Mouse (Mus musculus): Measurements from ENCODE around the gene Ctsd. TPM values are rescaled to one million over a fixed set of nuclear protein-coding genes. Genes with fewer than 3 reads are reported as not detected.
"Not testable (repeated sequence)": the region's sequence is repeated elsewhere in the genome, so short reads cannot be mapped to it uniquely, and the experiment has no call there.

The Ctsd gene
- polyA plus RNA-seq, 1 experiment: 1,150 TPM

GRCm38 (mm10) chr7:142347542-142347941 lies 40.3 kb downstream of the Ctsd start:
- H3K4me3 ChIP-seq (ENCODE audit: insufficient read depth, low read depth, low read length): no peak overlapping the region
- no peak overlapping the region for H3K27ac ChIP-seq (replicated peaks; ENCODE audit: low read depth, low read length)
- H3K4me1 ChIP-seq (ENCODE audit: control insufficient read depth, insufficient read depth, insufficient read length, low read length): no peaks in the 10 kb centered on the region

GRCm38 (mm10) chr7:142342247-142342640 lies 45.6 kb downstream of the Ctsd start:
- H3K4me3 ChIP-seq (ENCODE audit: insufficient read depth, low read depth, low read length): no peak overlapping the region
- H3K27ac ChIP-seq (replicated peaks; ENCODE audit: low read depth, low read length): no peak overlapping the region
- no peaks in the 10 kb centered on the region for H3K4me1 ChIP-seq (ENCODE audit: control insufficient read depth, insufficient read depth, insufficient read length, low read length)

GRCm38 (mm10) chr7:142341564-142342246 lies 46.1 kb downstream of the Ctsd start:
- no peaks in the 10 kb centered on the region for H3K4me1 ChIP-seq (ENCODE audit: control insufficient read depth, insufficient read depth, insufficient read length, low read length)
- no peak overlapping the region for H3K4me3 ChIP-seq (ENCODE audit: insufficient read depth, low read depth, low read length)
- H3K27ac ChIP-seq (replicated peaks; ENCODE audit: low read depth, low read length): no peak overlapping the region

DNA sequence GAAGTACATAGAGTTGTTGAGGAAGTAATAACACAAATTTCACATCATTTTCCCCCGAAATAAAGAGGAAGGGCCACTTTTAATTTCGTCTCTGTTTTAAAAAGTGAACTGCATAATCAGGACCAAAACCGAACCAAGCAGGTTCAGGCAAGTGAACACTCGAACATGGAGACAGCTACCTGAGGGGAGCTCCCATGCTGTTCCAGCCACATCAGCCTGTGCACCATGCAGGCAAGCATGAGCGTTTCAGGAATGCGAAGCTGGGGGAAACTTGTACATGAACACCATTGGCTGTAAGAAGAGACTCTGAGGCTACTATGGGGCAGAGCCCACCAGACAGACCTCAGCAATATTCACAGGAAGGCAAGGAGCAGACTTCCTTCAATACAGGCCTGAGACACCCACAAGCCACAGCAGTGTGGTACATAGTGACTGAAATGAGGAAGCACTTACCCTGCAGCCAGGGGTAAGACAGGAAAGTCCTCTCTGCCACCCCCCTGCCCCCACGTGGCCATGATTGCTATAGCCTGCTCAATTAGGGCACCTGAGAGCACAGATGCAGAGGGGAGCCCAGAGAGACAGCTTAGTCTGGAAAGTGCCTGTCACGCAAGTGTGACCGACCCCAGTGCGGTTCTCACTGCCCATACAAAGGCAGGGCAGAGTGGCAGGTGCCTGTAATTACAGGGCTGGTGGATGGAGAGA lies 47.4 kb downstream of the Ctsd start:
- Histone ChIP-seq H3K4me1 (ENCODE audit: control insufficient read depth, insufficient read depth, insufficient read length, low read length) (no peaks in the 10 kb centered on the region), H3K4me3 (ENCODE audit: insufficient read depth, low read depth, low read length) (no peak overlapping the region), H3K27ac (replicated peaks; ENCODE audit: low read depth, low read length) (no peak overlapping the region)

GRCm38 (mm10) chr7:142335151-142335550 lies 52.7 kb downstream of the Ctsd start:
- H3K4me3 ChIP-seq (ENCODE audit: insufficient read depth, low read depth, low read length): no peak overlapping the region
- no peak overlapping the region for H3K27ac ChIP-seq (replicated peaks; ENCODE audit: low read depth, low read length)
- no peaks in the 10 kb centered on the region for H3K4me1 ChIP-seq (ENCODE audit: control insufficient read depth, insufficient read depth, insufficient read length, low read length)

- no peak overlapping the region for H3K27ac ChIP-seq (replicated peaks; ENCODE audit: low read depth, low read length)
- H3K4me3 ChIP-seq (ENCODE audit: insufficient read depth, low read depth, low read length): no peak overlapping the region
- H3K4me1 ChIP-seq (ENCODE audit: control insufficient read depth, insufficient read depth, insufficient read length, low read length): peaks cover 3% of the 10 kb centered on the region; the same call in 1 of the 2 replicates
These were observed 53.6 kb downstream of the Ctsd start for GRCm38 (mm10) chr7:142334246-142334645.

- not testable (repeated sequence) for H3K4me3 ChIP-seq (ENCODE audit: insufficient read depth, low read depth, low read length); H3K27ac ChIP-seq (replicated peaks; ENCODE audit: low read depth, low read length); H3K4me1 ChIP-seq (ENCODE audit: control insufficient read depth, insufficient read depth, insufficient read length, low read length)
These were observed 55.1 kb downstream of the Ctsd start for GRCm38 (mm10) chr7:142332741-142333140.

DNA sequence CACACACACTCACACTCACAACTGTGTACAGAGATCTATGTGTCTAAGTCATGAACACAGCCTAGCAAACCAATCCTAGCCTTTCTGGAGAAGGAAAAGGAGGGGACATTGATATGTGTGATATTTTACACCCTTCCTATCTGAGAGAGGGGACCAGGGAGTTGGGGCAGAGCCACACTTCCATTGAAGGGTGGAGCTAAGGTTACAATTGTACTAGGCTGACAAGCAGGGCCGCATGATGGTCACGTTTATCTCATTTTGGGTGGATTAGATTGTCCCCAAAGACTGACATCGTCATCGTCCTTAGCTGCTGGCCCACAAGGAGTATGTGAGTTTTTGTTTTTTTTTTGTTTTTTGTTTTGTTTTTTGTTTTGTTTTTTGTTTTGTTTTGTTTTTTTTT lies 56.6 kb downstream of the Ctsd start:
- Histone ChIP-seq H3K27ac (replicated peaks; ENCODE audit: low read depth, low read length) (no peak overlapping the region), H3K4me1 (ENCODE audit: control insufficient read depth, insufficient read depth, insufficient read length, low read length) (peaks cover 3% of the 10 kb centered on the region; the same call in 1 of the 2 replicates), H3K4me3 (ENCODE audit: insufficient read depth, low read depth, low read length) (no peak overlapping the region)

DNA sequence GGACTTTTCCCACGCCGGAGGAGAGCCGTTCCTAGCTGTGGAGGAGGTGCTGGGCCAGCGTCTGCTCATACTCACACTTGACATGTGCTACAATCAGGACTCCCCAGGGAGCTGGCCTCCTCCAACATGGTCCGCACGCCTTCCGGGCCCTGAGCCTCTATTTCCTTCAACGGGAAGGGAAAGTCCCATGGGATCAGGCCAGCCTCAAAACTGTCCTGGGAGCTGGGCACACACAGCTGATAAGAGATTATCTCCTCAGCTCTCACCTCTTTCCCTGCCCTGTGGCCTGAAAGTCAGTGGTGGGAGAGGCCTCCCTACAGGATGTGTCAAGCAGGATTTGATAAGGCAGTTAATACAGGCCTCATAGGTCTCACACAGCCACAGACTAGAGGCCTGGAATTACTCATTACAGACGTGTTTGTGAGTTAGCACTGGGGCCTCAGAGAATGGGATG lies 57.5 kb downstream of the Ctsd start:
- peak overlapping the region; percentile 40 for H3K27ac ChIP-seq (replicated peaks; ENCODE audit: low read depth, low read length)
- H3K4me3 ChIP-seq (ENCODE audit: insufficient read depth, low read depth, low read length): no peak overlapping the region
- H3K4me1 ChIP-seq (ENCODE audit: control insufficient read depth, insufficient read depth, insufficient read length, low read length): peaks cover 3% of the 10 kb centered on the region; the same call in 1 of the 2 replicates

DNA sequence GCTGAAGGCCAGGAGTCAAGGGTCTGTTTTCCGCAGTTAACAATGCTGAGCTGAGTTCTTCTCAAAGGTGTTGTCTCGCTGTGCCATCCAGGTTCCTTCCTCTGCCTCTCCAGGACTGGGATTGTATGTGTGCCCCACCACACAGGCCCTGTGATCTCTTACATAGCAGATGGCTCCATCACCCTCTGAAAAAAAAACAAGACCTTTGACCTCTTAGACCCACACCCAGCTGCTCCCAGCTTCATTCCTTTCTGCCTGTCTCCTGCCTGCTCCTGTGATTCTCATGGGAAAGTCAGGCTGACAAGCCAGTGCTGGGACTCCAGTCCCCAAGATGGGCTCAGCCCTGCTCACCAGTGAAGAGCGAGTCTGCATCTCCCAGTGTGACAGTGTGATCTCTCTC lies 59.3 kb downstream of the Ctsd start:
- peaks cover 3% of the 10 kb centered on the region; the same call in 1 of the 2 replicates for H3K4me1 ChIP-seq (ENCODE audit: control insufficient read depth, insufficient read depth, insufficient read length, low read length)
- no peak overlapping the region for H3K4me3 ChIP-seq (ENCODE audit: insufficient read depth, low read depth, low read length)
- H3K27ac ChIP-seq (replicated peaks; ENCODE audit: low read depth, low read length): no peak overlapping the region

GRCm38 (mm10) chr7:142326714-142327445 lies 61.0 kb downstream of the Ctsd start:
- H3K4me1 ChIP-seq (ENCODE audit: control insufficient read depth, insufficient read depth, insufficient read length, low read length): peaks cover 3% of the 10 kb centered on the region; the same call in 1 of the 2 replicates
- H3K4me3 ChIP-seq (ENCODE audit: insufficient read depth, low read depth, low read length): no peak overlapping the region
- no peak overlapping the region for H3K27ac ChIP-seq (replicated peaks; ENCODE audit: low read depth, low read length)

Other genes starting within 250 kb of the Ctsd start
- not detected in 2 replicates for gene Gm45337, start 243.4 kb downstream of the Ctsd start, polyA plus RNA-seq (2012; ENCODE audit: insufficient read depth, insufficient read length, missing spikeins)
- not detected in 2 replicates for gene Gm29735, start 230.9 kb downstream of the Ctsd start, polyA plus RNA-seq (2012; ENCODE audit: insufficient read depth, insufficient read length, missing spikeins)
- not detected in 2 replicates for gene Gm4553, start 222.3 kb downstream of the Ctsd start, polyA plus RNA-seq (2012; ENCODE audit: insufficient read depth, insufficient read length, missing spikeins)
- gene Krtap5-2, start 212.0 kb downstream of the Ctsd start, polyA plus RNA-seq (2012; ENCODE audit: insufficient read depth, insufficient read length, missing spikeins): not detected in 2 replicates
- gene Gm10153, start 197.6 kb downstream of the Ctsd start, polyA plus RNA-seq (2012; ENCODE audit: insufficient read depth, insufficient read length, missing spikeins): not detected in 2 replicates
- not detected in 2 replicates for gene Krtap5-3, start 186.7 kb downstream of the Ctsd start, polyA plus RNA-seq (2012; ENCODE audit: insufficient read depth, insufficient read length, missing spikeins)
- not detected in 2 replicates for gene Gm7579, start 176.2 kb downstream of the Ctsd start, polyA plus RNA-seq (2012; ENCODE audit: insufficient read depth, insufficient read length, missing spikeins)
- gene Krtap5-5, start 158.1 kb downstream of the Ctsd start, polyA plus RNA-seq (2012; ENCODE audit: insufficient read depth, insufficient read length, missing spikeins): not detected in 2 replicates
- not detected in 2 replicates for gene Gm40460, start 147.0 kb downstream of the Ctsd start, polyA plus RNA-seq (2012; ENCODE audit: insufficient read depth, insufficient read length, missing spikeins)
- gene Gm2431, start 129.7 kb downstream of the Ctsd start, polyA plus RNA-seq (2012; ENCODE audit: insufficient read depth, insufficient read length, missing spikeins): not detected in 2 replicates
- not detected in 2 replicates for gene Gm4559, start 113.7 kb downstream of the Ctsd start, polyA plus RNA-seq (2012; ENCODE audit: insufficient read depth, insufficient read length, missing spikeins)
- not detected in 2 replicates for gene Krtap5-1, start 90.9 kb downstream of the Ctsd start, polyA plus RNA-seq (2012; ENCODE audit: insufficient read depth, insufficient read length, missing spikeins)
- gene Krtap5-4, start 84.5 kb downstream of the Ctsd start, polyA plus RNA-seq (2012; ENCODE audit: insufficient read depth, insufficient read length, missing spikeins): not detected in 2 replicates
- 1.5 TPM in 1 of 2 replicates, not detected in the other for gene Ifitm10, start 14.3 kb downstream of the Ctsd start, polyA plus RNA-seq (2012; ENCODE audit: insufficient read depth, insufficient read length, missing spikeins)
- gene Gm49369, start 5.4 kb downstream of the Ctsd start, polyA plus RNA-seq (2012; ENCODE audit: insufficient read depth, insufficient read length, missing spikeins): 3.0 and 3.8 TPM in 2 replicates
- gene Syt8, start 46.8 kb upstream of the Ctsd start, polyA plus RNA-seq (2012; ENCODE audit: insufficient read depth, insufficient read length, missing spikeins): not detected in 2 replicates
- gene Tnni2, start 53.8 kb upstream of the Ctsd start, polyA plus RNA-seq (2012; ENCODE audit: insufficient read depth, insufficient read length, missing spikeins): 232 and 484 TPM in 2 replicates
- gene Lsp1, start 72.8 kb upstream of the Ctsd start, polyA plus RNA-seq (2012; ENCODE audit: insufficient read depth, insufficient read length, missing spikeins): 18.0 and 22.8 TPM in 2 replicates
- 455 and 586 TPM in 2 replicates for gene Tnnt3, start 110.8 kb upstream of the Ctsd start, polyA plus RNA-seq (2012; ENCODE audit: insufficient read depth, insufficient read length, missing spikeins)
- gene Mrpl23, start 144.6 kb upstream of the Ctsd start, polyA plus RNA-seq (2012; ENCODE audit: insufficient read depth, insufficient read length, missing spikeins): 3.6 and 8.8 TPM in 2 replicates

Measured in brown adipose tissue, adult 24 weeks (tissue).